Mouse (Mus musculus) olfactory bulb, adult 2 months (tissue): ENCODE measurements around the gene Hsd3b7.

Source experiments
- CTCF ChIP-seq: fragments of 200-500 bp; IDR thresholded peaks from 2 replicates; pipeline ENCODE4 v1.5.1; 2012; ENCODE audit warnings: low read depth, mild to moderate bottlenecking, low read length, moderate library complexity; ENCODE audit not compliant: insufficient read depth
- POLR2A ChIP-seq: fragments of 200-500 bp; IDR thresholded peaks from 2 replicates; pipeline ENCODE4 v1.6.1; 2012; ENCODE audit warnings: mild to moderate bottlenecking, low read depth, low read length, moderate library complexity; ENCODE audit not compliant: insufficient read depth

- no peak for TF ChIP-seq CTCF
- no peak for TF ChIP-seq POLR2A
Measured at GRCm38 (mm10) chr7:127814241-127814921, 14.0 kb downstream of the Hsd3b7 start.
